Mouse (Mus musculus) frontal cortex, adult (tissue): Measurements from ENCODE around the gene Map3k4.

Source experiments
- ATAC-seq: cut with Nextera tagmentation; 2 replicates; pipeline ENCODE4 v1.9.2; 2017; ENCODE audit warnings: mild to moderate bottlenecking, moderate library complexity, mixed read lengths; ENCODE audit not compliant: low TSS enrichment

Gene Map3k4

DNA sequence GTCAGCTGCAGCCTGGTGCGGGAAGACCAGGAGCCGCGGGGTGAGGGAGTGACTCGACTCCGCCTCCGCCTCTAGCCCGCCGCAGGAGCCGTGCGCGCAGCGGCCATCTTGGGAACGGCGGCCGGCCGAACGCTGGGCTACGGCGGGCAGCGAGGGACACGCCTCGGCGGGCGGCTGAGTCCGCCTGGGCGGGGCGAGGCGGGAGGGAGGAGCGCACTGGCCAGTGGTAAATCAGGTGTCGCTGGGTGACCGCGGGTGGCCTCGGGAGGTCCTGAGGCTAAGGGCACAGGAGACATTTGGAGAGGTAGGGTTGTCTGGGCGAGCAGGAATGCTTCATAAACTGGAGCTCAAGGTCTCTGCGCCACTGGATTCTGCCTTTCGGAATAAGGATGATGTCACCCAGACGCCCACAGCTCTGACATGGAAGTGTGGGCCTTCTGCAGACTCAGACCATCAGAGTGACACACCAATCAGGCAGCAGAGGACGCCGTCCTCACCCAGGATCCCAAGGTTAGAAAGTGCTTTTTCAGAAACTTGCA lies at the start of gene Map3k4:
Map3k4 (minus strand) TSS at position 134 of the 539 bp plus-strand sequence.
- ATAC-seq: peak; percentile 86

DNA sequence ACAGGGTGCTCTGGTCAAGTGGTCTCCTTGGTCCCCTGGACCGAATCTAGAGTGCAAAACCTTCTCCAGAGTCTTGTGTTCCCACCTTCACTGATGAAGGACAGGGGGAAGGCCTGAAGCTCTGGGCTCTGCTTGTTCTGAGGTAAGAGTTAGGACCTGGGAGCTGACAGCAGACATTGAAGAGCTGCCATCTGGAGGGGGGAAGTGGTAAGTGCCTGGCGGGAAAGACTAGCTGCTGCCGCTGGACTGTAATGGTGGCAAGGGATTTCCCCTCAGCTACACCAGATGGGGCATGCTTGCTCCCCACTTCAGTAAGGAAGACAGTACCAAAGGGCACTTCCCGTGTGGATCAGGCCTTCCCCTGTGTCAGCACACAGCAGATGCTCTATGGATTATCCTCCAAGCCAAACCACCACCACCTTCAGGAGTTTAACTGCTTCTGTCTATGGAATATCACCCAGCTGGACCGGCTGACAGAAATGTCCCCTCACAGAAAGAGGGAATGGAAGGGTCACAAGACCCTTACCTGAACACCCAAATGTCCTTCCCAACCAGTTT lies 48.9 kb upstream of the Map3k4 start:
- ATAC-seq: peak; percentile 85; the same call in 1 of the 2 replicates

DNA sequence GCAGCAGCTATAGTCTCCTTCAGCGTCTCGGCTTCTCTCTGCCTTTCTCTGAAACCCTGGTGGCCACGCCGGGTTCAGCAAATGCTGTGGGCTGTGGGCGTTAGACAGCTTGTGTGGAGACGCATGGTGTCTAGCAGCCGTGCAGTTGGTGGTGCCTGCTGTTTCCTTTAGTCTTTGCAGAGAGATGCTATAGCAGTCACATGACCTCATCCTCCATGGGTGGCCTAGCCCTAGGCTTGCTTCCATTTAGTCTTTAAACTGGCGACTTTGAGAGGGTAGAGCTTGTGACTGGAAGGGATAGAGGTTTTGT lies 45.8 kb upstream of the Map3k4 start:
- peak; percentile 79 for ATAC-seq

DNA sequence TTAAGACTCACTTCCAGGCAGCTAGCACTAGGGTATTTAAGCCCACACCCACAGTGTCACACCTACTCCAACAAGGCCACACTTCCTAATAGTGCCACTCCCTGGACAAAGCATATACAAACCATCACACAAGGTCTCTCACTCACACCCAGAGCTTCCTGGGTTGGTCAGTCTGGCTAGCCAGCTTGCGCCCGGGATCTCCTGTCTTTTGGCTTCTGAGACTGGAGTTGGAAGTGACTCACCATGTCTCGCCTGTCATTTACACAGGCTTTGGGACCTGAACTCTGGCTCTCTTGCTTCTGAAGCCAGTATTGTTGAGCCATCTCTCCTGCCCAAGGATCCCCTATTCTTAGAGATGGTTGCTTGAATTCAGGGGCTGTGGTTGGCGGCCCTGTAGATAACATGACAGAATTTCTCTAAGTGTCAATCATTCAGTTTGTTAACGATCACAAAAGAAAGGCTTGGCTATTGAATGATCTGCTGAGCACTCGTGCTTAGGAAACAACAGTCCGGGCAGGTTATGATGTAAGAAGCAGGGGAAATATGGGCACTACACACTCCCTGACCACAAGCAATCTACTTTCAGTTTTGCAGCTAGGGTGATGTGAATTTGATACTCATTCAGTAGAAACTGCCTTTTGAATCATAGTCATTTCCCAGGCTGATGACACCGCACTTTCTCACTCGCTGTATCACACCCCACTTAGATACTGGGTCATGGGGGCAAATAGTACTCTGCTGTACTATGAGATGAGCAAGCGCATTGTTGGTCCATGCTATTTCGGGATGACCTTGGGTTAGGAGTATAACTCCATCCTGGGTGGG lies 45.2 kb upstream of the Map3k4 start:
- no peak for ATAC-seq

DNA sequence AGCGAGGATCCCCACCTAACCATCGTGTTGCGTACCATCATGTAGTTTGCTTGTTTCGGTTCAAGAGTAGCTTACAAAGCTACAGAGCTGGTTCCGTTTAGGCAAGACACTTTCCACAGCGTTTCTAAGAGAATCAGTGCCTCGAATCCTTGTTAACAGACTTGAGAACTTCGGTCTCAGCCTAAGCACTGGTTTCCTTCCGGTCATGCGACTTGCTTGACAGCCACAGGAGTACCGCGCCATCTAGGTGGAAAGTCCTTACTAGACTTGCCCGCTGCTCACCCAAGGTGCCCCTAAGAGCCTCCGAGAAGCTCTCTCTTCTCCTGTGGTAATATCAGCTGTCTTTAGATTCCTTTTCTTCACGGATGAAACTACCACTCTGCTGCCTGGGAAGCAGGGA lies 41.3 kb upstream of the Map3k4 start:
- no peak for ATAC-seq

DNA sequence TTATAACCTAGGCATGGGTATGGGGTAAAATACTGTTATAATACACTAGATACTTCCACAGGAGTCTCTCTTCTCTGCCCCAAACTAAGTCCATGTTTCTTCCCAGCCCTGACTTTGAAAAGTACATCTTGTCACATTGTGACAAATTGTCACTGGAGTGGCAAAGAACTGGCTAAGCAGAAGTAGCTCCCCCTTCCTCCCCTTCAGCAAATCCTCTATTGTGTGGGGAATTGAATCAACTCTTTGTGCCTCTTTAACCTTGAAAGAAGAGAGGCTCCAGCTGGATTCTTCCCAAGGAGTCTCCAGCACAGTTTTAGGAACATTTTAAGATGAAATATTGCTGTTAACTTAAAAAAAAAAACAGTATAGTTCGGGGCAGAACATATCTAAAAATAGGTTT lies 34.2 kb upstream of the Map3k4 start:
- ATAC-seq: no peak

DNA sequence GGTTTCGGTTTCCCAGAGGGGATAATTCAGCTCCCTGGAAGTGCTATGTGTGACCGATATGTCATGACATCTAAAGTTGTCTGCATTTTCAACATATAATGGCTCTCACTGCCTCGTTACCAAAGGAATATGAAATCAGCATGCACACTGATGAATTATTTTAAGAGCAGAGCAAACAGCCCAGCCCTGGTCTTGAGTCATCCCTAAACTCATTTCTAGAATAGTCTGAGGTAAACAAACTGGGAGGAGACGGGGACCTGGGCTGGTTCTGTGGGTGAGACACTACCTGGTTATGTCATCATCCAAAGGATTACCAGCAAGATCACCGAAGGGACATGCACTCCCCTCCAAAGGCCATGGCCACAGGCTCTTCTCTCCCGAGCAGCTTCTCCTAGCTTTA lies 33.0 kb upstream of the Map3k4 start:
- ATAC-seq: no peak

DNA sequence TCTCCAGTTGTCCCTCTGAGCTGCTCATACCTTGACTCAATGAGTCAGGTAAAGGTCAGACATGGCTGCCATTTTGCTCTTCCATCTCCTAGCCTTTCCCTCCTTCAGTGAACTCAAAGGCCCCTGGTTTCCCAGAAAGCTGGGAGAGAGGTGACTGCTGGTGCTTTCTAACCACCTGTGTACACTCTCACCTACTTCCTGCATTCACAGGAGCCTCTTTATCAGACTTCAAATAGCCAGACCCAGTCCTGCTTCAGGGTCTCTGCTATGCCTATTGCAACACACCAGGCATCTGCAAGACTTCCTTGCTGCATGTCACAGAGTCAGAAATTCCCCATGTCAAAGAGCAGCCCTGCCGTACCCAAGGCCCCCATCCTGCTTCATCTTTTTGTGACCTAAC lies 28.9 kb upstream of the Map3k4 start:
- ATAC-seq: no peak

DNA sequence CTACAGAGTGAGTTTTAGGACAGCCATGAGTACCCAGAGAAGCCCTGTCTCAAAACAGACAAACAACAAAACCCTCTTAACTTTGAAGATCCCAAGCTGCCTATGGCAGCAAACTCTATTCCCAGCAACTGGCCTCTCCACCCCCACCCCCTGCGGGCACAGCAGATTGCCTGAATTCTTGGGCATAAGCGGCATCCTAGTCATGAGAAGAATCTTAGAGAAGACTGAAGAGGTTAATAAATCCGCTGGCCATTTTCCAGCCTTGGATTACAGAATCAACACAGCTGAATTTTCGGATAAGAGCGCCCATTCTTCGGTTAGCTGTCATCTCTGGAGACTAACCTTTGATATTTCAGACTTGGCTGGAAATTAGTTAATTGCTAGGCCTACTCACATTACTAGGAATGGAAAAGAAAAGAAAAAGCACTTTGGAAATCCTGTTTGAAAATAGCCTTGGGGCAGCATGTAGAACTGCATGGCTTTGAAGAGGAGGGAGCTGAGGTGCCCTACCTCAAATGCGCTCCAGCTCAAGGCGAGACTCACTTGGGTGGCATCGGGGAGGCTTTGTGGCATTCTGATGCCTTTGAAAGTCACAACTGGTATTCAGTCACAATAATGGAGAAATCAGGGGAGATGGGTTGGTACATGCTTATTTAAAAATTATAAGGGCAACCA lies 25.2 kb upstream of the Map3k4 start:
- no peak for ATAC-seq

DNA sequence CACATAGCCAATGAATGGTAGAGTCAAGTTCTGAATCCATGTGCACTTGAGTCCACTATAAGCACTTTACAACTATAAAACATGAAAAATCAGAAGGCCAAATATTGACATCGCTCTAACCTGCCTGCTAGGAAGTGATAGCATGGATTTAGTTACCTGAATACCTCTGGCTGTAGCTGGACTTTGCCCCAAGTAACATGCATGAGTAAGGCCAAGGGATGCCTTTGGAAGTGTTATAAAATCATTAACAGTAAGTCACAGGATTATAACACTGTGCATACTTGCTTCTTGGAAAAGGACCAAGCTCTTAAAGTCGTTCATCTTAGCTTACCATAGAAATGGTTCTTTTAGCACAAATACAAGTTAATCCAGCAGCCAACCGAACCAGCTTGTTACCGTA lies 18.6 kb upstream of the Map3k4 start:
- no peak for ATAC-seq

DNA sequence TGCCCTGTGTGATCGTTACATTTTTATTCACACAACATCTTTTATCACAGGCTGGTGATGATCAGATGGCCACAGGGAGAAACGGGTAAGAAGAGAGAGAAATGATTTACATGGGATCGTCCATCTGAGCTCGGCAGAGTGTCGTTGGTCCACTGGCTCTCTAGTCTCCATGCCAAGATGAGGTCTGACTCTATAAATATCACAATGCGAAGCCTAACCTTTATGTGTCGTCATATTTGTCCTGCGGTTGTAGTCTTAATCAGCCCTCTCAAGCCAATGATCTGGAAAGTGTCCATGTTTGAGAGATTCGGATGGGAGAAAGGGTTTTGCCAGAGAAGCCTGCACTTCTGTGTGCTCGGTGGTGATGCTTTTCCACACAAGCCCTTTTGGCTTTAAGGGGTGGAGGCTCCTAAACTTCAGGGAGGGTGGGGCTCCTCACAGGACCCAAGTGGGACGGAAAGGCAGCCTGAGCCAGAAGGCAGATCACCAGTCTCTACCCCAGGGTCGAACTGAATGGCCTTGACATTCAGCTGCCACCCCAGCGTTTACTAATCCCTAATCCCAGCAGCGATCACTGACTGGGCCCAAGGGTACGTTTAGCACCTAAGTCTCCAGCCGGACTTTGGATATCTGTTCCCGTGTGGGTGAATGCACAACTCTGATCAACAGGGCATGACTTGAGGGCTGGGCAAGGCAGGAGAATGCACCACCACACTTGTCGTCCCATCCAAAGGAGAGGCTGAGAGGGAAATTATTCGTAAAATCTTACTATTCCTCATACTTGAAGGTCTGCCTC lies 17.7 kb upstream of the Map3k4 start:
- ATAC-seq: no peak

DNA sequence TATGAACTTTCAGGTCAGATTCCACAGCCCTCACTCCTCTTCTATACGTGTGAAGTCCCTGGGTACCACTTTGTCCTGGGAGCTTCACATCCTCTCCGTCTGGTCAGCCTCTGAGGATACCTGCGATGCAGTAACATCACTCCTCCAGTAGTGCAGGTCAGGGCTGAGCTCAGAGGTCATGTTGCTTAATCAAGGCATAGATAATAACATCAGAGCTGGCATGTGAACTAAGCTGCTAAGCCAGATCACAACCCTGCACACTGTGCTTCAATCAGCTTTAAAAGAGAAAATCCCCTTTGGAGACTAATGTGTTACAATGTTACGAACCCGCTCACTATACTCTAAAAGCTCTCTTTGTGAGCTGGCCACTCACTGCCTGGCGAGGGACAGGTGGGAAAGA lies 16.5 kb upstream of the Map3k4 start:
- ATAC-seq: no peak

DNA sequence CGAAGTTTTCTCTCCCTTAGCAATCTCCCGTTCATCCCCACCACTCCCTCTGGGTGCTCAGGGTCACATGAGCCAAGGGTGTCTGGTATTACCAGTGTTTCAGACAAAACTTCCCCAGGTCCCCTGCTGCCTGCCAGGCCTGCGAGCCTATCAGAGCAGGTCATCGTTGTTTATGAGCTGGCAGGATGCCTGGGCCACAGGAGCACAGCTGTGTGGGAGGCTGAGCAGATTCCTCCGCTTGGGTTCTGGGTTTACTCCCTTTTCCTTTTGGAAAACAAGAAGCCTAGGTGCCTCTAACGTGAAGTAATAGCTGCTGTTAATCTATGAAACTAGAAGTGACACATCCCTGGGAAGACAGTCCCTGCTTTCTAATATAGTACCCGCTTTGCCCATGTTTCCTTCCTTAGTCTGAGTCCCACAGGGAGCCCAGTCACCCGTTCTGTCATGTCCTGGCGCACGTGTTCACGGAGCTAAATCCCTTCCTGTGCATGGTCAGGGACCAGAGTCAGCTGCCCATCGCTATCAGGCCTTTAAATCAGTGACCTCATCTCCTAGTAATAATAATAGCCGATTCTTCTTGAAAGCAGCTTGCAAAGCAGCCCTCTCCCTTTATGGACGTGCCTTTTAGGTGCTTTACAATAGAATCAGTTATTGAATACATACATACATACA lies 9.4 kb upstream of the Map3k4 start:
- ATAC-seq: no peak; the same call in 1 of the 2 replicates

DNA sequence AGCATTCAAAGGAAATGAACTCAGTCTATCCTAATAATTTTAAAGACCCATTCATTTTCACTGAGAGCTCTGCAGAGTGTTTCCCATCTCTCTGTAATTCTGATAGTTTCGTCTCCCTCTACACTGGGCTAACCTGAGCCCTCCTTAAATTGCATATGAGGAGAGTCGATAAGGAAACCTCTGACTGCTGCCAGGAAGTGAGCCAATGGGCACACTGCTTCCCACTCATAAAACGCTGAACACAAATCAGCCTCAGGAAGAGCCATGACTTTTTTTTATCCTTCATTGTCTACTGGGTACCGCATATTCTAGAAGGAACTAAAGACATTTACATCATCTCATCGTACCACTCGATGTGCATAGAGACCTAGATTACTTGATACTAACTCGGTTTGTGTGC lies 1.2 kb upstream of the Map3k4 start:
- ATAC-seq: no peak

DNA sequence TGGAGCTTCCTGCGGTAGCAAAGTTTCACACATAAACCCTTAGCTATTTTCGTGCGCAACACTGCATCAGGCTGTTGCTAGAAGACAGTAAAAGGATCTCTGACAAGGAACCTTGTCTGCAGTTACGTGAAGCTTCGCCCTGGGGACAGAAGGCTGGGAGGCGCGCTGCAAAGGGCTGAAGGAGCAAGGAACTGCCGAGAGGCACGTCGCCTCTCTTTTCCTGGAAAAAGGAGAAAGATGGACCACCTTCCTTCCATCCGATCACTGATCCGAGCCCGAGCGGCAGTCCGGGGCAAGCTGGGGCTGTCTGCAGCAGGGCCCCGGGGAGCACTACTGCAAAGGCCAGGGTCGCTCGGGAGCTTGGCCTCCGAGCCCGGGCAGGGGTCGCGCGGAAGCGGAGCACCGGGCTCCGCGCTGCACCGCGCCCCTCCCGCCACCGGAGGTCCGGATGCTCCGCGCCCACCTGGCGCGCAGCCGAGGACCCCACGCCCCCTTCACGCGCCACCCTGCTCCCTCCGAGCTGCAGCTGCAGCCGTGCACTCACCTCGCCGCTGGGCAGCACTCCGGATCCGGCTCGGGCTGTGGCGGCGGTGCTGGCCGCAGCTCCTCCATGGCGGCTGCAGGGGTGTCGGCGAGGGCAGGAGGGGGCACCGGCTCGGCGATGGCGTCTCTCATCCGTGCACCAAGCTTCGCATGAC lies 493 bp downstream of the Map3k4 start:
- peak; percentile 22 for ATAC-seq

DNA sequence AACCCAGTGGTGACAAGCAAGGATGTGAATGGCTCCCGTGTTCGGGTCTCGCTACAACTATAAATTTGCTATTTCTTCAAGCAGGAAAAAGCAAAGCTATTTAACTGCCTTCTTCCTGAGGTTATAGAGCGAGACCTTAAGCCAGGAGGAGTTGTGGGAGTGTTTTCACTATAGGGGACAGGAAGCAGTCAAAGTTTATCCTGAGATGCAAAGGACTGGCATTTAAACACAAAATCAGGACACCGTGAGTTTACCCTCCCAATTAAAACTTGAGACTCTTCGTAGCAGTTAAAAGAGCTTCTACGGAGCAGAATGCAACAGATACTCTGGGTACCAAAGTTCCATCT lies 1.0 kb downstream of the Map3k4 start:
- ATAC-seq: no peak

DNA sequence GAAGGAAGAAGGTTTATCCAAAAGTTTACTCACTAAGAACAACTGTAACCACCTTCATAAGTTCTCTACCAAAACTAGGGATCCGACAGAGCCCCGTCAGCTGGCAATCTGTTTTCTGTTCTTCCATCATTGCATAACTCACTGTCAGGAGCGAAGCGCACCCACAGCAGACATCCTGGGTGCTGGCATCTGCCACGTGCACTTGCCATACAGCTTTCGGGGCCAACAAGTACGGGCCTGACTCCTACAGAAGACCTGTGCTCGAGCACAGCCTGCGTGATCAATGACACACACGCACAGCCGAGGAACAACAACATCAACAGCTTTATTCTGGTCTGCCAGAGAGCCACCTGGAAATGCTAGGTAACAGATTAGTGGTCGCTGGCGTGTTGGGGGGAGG lies 2.3 kb downstream of the Map3k4 start:
- no peak for ATAC-seq

DNA sequence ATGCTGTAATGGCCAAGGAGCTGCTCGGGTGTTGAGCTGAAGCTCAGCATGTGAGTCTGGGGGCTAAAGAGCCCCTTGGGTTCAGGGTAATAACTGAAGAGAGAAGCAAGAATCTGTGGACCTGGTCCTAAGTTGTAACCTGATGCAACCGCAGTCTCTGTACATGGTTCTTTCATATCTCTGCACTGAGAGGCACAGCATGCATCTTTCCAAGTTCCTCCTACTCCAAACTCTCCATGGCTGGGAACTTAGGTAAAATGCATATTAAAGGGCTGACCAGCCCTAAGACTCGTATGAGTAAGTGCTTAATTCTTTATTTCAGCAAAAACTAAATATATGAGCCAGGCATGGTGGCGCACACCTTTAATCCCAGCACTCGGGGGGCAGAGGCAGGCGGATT lies 6.3 kb downstream of the Map3k4 start:
- no peak for ATAC-seq

DNA sequence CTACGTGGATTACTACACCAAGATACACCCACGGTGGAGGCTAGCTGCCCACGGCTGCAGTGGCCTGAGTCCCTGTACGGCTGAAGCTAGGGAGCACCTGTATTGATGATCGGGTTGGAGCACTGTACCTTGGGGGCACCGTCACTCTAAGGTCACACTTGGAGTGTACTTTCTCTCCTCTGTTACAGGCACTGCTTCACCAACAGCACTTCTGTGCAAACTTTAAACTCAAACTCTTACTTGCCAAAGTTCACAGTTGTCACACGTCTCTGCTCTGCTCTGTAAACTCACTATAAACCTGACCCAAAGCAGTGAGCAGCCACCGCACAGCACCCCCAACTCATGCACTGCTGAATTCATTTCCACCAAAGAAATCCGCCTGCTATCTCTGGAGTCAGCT lies 9.1 kb downstream of the Map3k4 start:
- ATAC-seq: no peak

DNA sequence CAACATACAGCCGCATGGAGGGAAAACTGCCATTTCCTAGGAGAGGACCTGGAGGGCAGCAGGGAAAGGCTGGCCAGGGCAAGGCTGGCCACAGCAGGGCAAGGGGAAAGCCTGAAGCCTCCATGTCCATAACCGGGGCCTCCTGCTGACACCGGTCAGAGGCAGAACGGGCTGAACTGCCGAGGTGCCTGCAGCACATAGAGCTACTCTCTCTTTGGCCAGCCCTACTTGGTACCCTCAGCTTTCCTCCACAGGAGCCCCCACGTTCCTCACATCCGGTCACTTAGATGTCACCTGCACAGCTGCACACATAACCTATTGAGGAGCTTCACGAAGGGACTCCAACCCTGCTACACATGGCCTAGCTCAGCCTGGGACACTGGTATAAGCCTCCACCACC lies 9.5 kb downstream of the Map3k4 start:
- no peak for ATAC-seq
